ENCODE assay signal across 9 mouse cellular contexts in the genomic region with DNA sequence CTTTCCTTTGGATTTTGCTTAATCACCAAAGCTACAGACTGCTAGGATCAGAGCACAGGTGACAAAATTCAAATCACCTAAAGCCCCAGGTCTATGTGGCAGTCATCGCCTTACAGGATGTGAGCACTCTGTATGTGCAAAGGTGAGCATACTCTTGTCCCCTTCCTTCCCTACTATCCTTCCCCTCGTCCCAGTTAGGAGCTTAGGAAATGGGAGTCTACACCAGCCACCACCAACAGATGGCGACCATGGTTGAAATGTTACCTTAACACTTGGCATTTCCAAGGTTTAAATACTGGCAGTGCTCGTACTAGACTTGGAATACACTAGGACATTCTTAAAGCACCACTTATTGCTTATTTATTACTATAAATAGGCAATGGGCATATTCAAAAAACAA.
DNase-seq lines count a peak whose midpoint lies in the region; ATAC-seq and TF ChIP-seq lines count a peak whose summit lies in the region.
"Had no signal": no experiment of that assay in that cellular context is flagged by ENCODE, and none has a peak within 500 bp of the region (broad histone marks: within the 10 kb centered on the region; RNA-seq: fewer than 3 reads in every experiment).

No protein-coding gene starts in this region.

- H3K27me3 ChIP-seq in midbrain, embryonic 13.5 days: peaks cover 82% of the 10 kb centered on the region
- H3K27me3 ChIP-seq: lung, embryonic 15.5 days had no signal

- no peak overlapping the region for H3K9ac ChIP-seq in midbrain, embryonic 13.5 days (replicated peaks)
- H3K9ac ChIP-seq: lung, embryonic 15.5 days had no signal

- 10% methylated on average over 4 of the region's 4 CpGs for WGBS in midbrain, embryonic 13.5 days

- H3K4me1 ChIP-seq in midbrain, embryonic 13.5 days (replicated peaks): peaks cover 47% of the 10 kb centered on the region

- 0 out of 2 replicates have a peak overlapping the region, but pooled peaks have one; percentile 41 for H3K4me2 ChIP-seq in midbrain, embryonic 13.5 days (replicated peaks)
- H3K4me2 ChIP-seq: lung, embryonic 15.5 days had no signal

- peak; percentile 44 to 81 for DNase-seq in adrenal gland, adult (ENCODE audit: inconsistent age in 2 of 2, low spot score in 1 of 2)
- no peak for DNase-seq in adrenal gland, postnatal 4 days (ENCODE audit: low spot score in 2 of 2)
- peak in 1 of 2 experiments; percentile 26 for DNase-seq in left cerebral cortex, adult 2 months (ENCODE audit: extremely low spot score in 1 of 2, low spot score in 2 of 2)
- no peak for DNase-seq in left cerebral cortex, adult 8-10 months (ENCODE audit: low spot score in 2 of 2)
- peak; percentile 64 for DNase-seq in embryo, embryonic 11 days
- DNase-seq in kidney, postnatal 14 days: peak; percentile 62
- no peak for DNase-seq in layer of hippocampus, adult 8-10 months (ENCODE audit: low spot score in 2 of 2)

- no peak overlapping the region for H3K4me3 ChIP-seq in left cerebral cortex, adult 2 months
- no peak overlapping the region for H3K4me3 ChIP-seq in midbrain, embryonic 13.5 days (replicated peaks)
- H3K4me3 ChIP-seq: lung, embryonic 15.5 days had no signal

- H3K36me3 ChIP-seq in midbrain, embryonic 13.5 days: no peaks in the 10 kb centered on the region
- H3K36me3 ChIP-seq: lung, embryonic 15.5 days had no signal

- peak; percentile 50; the same call in 1 of the 2 replicates for ATAC-seq in midbrain, embryonic 13.5 days

- peak; percentile 59 for TF ChIP-seq CTCF in left cerebral cortex, adult 2 months (IDR thresholded peaks at IDR 0.05)

- H3K27ac ChIP-seq in left cerebral cortex, adult 2 months: no peak overlapping the region
- H3K27ac ChIP-seq in midbrain, embryonic 13.5 days: no peak overlapping the region
- H3K27ac ChIP-seq: lung, embryonic 15.5 days had no signal

- no peaks in the 10 kb centered on the region for H3K9me3 ChIP-seq in midbrain, embryonic 13.5 days
- H3K9me3 ChIP-seq: lung, embryonic 15.5 days had no signal

- intact Hi-C loops in left cerebral cortex, adult 2 months (cut with DNase I): loop anchor here (2.0 to 5.0 kb wide), 3 partner anchors 160 to 653 kb away; a partner anchor contains a TSS

Comparison
In these comparisons a context has a peak if more than half of its experiments do, and no peak if none do; other contexts are left out.
1. DNase-seq: peak in adrenal gland, adult (2 of 2), embryo, embryonic 11 days (single experiment) and kidney, postnatal 14 days (single experiment); none in adrenal gland, postnatal 4 days (0 of 2), left cerebral cortex, adult 8-10 months (0 of 2) and layer of hippocampus, adult 8-10 months (0 of 2).